Mouse (Mus musculus) embryonic fibroblast, embryonic 13.5 days (primary cell): ENCODE data around the gene Ndufa3.

Experiments used
- CTCF ChIP-seq: IDR thresholded peaks from 2 replicates; pipeline ENCODE4 v1.5.1; 2011; ENCODE audit warnings: mild to moderate bottlenecking, control low read depth, low read length, moderate library complexity, borderline replicate concordance; ENCODE audit not compliant: insufficient read depth
- POLR2A ChIP-seq: IDR thresholded peaks from 2 replicates; pipeline ENCODE4 v1.6.1; 2011; ENCODE audit warnings: low read depth, mild to moderate bottlenecking, control low read depth, low read length, moderate library complexity

DNA sequence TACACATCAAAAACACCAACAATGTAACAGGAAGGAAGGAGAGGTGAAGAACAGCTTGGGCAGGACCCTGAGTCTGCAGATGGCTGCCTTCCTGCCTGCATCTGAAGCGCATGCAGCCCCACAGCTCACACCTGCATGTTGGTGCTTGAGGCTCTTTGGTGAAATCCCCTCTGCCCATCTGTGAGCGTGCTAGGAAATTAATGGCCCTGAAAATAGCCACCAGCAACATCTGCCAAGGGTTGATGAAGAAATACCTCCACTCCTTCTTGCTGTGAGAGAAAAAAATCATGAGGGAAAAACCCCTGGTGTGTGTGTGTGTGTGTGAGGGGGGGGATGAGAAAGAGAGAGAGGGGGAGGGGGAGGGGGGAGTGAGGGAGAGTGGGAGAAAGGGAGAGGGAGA lies 37.1 kb upstream of the Ndufa3 start:
- TF ChIP-seq CTCF (no peak), POLR2A (no peak)
